Mouse (Mus musculus) gastrocnemius, postnatal 10 days (tissue): ENCODE data around the gene Scgb2b3. TPM values are rescaled to one million over a fixed set of nuclear protein-coding genes. Genes with fewer than 3 reads are reported as not detected.

Experiments
- DNase-seq: peaks from one replicate; pipeline ENCODE4 v3.0.0; 2021; ENCODE audit warnings: mixed read lengths
- long read RNA-seq, 2 experiments: library from polyadenylated mRNA; stranded (forward); transcript quantifications; one replicate each; pipeline ENCODE4 v2.0.0; 2021
- total RNA-seq, 2 experiments: library from RNA; stranded (reverse); gene quantifications; 2 replicates each; pipeline ENCODE4 v1.2.3; 2021

The Scgb2b3 gene
- not detected for total RNA-seq
- long read RNA-seq, experiment 1 = 0 reads
- long read RNA-seq, experiment 2 = 0 reads

GRCm38 (mm10) chr7:31362022-31362560, at the start of gene Scgb2b3:
Scgb2b3 (minus strand) TSS chr7:31362072.
- DNase-seq = no peak

- no peak for DNase-seq
These were observed 13.4 kb upstream of the Scgb2b3 start, which contains the start of gene Scgb1b3 for GRCm38 (mm10) chr7:31375292-31375691. Scgb1b3 (plus strand) TSS chr7:31375592.

Other genes with a start within 250 kb of the Scgb2b3 start
- 1 to 10 TPM; 6.8 to 7.8 TPM for gene Hpn, start 246.8 kb downstream of the Scgb2b3 start, total RNA-seq
- 100 to 1,000 TPM; 303 to 352 TPM for gene Scn1b, start 235.1 kb downstream of the Scgb2b3 start, total RNA-seq
- gene Gramd1a, start 206.2 kb downstream of the Scgb2b3 start, total RNA-seq = 10 to 100 TPM; 35.0 to 35.8 TPM
- gene Scgb2b2, start 71.6 kb downstream of the Scgb2b3 start, total RNA-seq = not detected
- gene Scgb1b2, start 70.3 kb downstream of the Scgb2b3 start, total RNA-seq = not detected
- gene Scgb1b3, start 13.5 kb upstream of the Scgb2b3 start, total RNA-seq = not detected